Mouse (Mus musculus) ES-Bruce4 (cell line): ENCODE measurements around the gene Pfkm.

Experiments
- CTCF ChIP-seq: IDR thresholded peaks from one replicate; pipeline ENCODE4 v1.8.1; 2011; ENCODE audit warnings: low read depth, low read length
- EP300 ChIP-seq: IDR thresholded peaks from 2 replicates; pipeline ENCODE4 v1.6.1; 2011; ENCODE audit warnings: low read depth, low read length; ENCODE audit not compliant: insufficient read depth

GRCm38 (mm10) chr15:98139763-98140162, 47.4 kb downstream of the Pfkm start:
- TF ChIP-seq CTCF (no peak), EP300 (no peak)
